In the genomic region with DNA sequence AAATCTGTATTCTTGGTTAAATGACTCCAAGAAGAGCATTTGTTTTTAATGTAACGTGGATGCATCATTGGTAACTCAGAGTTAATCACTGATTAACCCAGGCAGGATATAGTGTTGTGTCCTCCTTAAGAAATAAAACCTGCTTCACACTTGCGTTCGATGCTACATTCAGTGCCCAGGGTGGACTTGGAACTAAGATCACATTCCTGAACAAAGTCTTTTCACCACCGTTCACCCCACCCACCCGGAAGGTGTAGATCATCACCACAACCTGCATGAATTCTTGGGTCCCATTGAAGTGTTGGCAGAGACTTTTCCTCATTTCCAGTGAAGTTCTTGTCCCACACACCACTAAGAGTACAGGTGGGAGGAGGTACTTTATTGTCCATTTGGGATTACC, we compare ENCODE assay signal across 28 mouse cellular contexts. TPM values are rescaled to one million over a fixed set of nuclear protein-coding genes. Genes with fewer than 3 reads are reported as not detected.
DNase-seq lines count a peak whose midpoint lies in the region; ATAC-seq and TF ChIP-seq lines count a peak whose summit lies in the region.
"Had no signal": no experiment of that assay in that cellular context is flagged by ENCODE, and none has a peak within 500 bp of the region (broad histone marks: within the 10 kb centered on the region; RNA-seq: fewer than 3 reads in every experiment).

No protein-coding gene starts in this region.

- H3K9ac ChIP-seq in kidney, embryonic 14.5 days (ENCODE audit: low read depth, low read length) = no peak overlapping the region
- H3K9ac ChIP-seq: embryonic facial prominence, embryonic 12.5 days; forebrain, embryonic 12.5 days; limb, embryonic 15.5 days; liver, embryonic 15.5 days; lung, embryonic 15.5 days; midbrain, embryonic 15.5 days; neural tube, embryonic 13.5 days; stomach, embryonic 15.5 days had no signal

- peak; percentile 70 for DNase-seq in kidney, adult 18-20 months
- peak; percentile 77 to 80 for DNase-seq in kidney, adult 8-10 months
- peak; percentile 41 for DNase-seq in kidney, postnatal 10 days
- no peak for DNase-seq in frontal cortex, postnatal 14 days (ENCODE audit: low spot score in 2 of 2)
- DNase-seq: adrenal gland, adult 8-10 months; cerebellum, adult 11-12 months; cerebellum, postnatal 25 days; gastrocnemius, adult 2 months; layer of hippocampus, adult 9-11 months; lung, postnatal 36 days; retina, postnatal 1 day had no signal

- no peaks in the 10 kb centered on the region for H3K27me3 ChIP-seq in kidney, embryonic 14.5 days (ENCODE audit: control insufficient read depth, insufficient read depth, low read length)
- H3K27me3 ChIP-seq in small intestine, adult 2 months (ENCODE audit: control insufficient read depth, insufficient read depth, low read length) = no peaks in the 10 kb centered on the region
- H3K27me3 ChIP-seq: embryonic facial prominence, embryonic 12.5 days; limb, embryonic 15.5 days; lung, embryonic 15.5 days; midbrain, embryonic 15.5 days; neural tube, embryonic 13.5 days; stomach, embryonic 15.5 days had no signal

- no peak for TF ChIP-seq CTCF in small intestine, adult 2 months (IDR thresholded peaks at IDR 0.05; ENCODE audit: extremely low read depth, insufficient read length, insufficient replicate concordance, low read depth, low read length)

- TF ChIP-seq POLR2A in small intestine, adult 2 months (IDR thresholded peaks at IDR 0.05; ENCODE audit: low read depth, low read length) = no peak

- 0 out of 2 replicates have a peak, but pooled peaks cover 4% of the 10 kb centered on the region for H3K4me1 ChIP-seq in kidney, embryonic 14.5 days (ENCODE audit: control insufficient read depth, insufficient read depth, low read length)
- peaks cover 13% of the 10 kb centered on the region; the same call in 1 of the 2 replicates for H3K4me1 ChIP-seq in small intestine, adult 2 months (ENCODE audit: control insufficient read depth, insufficient read depth, insufficient read length, low read length)
- H3K4me1 ChIP-seq: liver, embryonic 15.5 days had no signal

- 85% methylated on average over 5 of the region's 5 CpGs for WGBS in kidney, embryonic 14.5 days
- WGBS in small intestine, adult 2 months = 35% methylated on average over 5 of the region's 5 CpGs

- no peak overlapping the region for H3K4me3 ChIP-seq in kidney, embryonic 14.5 days (ENCODE audit: low read length)
- H3K4me3 ChIP-seq in small intestine, adult 2 months (ENCODE audit: low read depth, low read length) = no peak overlapping the region
- H3K4me3 ChIP-seq: embryonic facial prominence, embryonic 12.5 days; forebrain, embryonic 12.5 days; gastrocnemius, adult 2 months; hindbrain, embryonic 10.5 days; limb, embryonic 15.5 days; liver, embryonic 15.5 days; lung, embryonic 15.5 days; megakaryocyte, embryonic 14.5 days; midbrain, embryonic 15.5 days; neural tube, embryonic 13.5 days; stomach, embryonic 15.5 days had no signal

- H3K36me3 ChIP-seq in kidney, embryonic 14.5 days (ENCODE audit: control insufficient read depth, insufficient read depth, low read length) = peaks cover 12% of the 10 kb centered on the region
- peaks cover 4% of the 10 kb centered on the region; the same call in 1 of the 2 replicates for H3K36me3 ChIP-seq in small intestine, adult 2 months (ENCODE audit: control insufficient read depth, insufficient read depth, low read length)
- H3K36me3 ChIP-seq: liver, embryonic 15.5 days; midbrain, embryonic 15.5 days had no signal

- ATAC-seq in kidney, embryonic 14.5 days (ENCODE audit: low FRiP score, low TSS enrichment) = no peak
- ATAC-seq in activated CD4-positive, CD25-positive, alpha-beta regulatory T cell, adult 4 months = no peak
- ATAC-seq: hindbrain, postnatal 0 days; midbrain, embryonic 15.5 days had no signal

- H3K9me3 ChIP-seq in kidney, embryonic 14.5 days (ENCODE audit: control insufficient read depth, low read length) = no peaks in the 10 kb centered on the region
- H3K9me3 ChIP-seq: embryonic facial prominence, embryonic 12.5 days; forebrain, embryonic 12.5 days; hindbrain, embryonic 10.5 days; limb, embryonic 15.5 days; liver, embryonic 15.5 days; lung, embryonic 15.5 days; megakaryocyte, embryonic 14.5 days; midbrain, embryonic 15.5 days; neural tube, embryonic 13.5 days; stomach, embryonic 15.5 days had no signal

- H3K27ac ChIP-seq in kidney, embryonic 14.5 days (ENCODE audit: low read depth, low read length) = no peak overlapping the region
- H3K27ac ChIP-seq in small intestine, adult 2 months (ENCODE audit: insufficient read depth, low read depth, low read length) = peak overlapping the region; percentile 98
- H3K27ac ChIP-seq: embryonic facial prominence, embryonic 12.5 days; forebrain, embryonic 12.5 days; gastrocnemius, adult 2 months; hindbrain, embryonic 10.5 days; hindbrain, postnatal 0 days; limb, embryonic 15.5 days; liver, embryonic 15.5 days; lung, embryonic 15.5 days; midbrain, embryonic 15.5 days; neural tube, embryonic 13.5 days; stomach, embryonic 15.5 days had no signal

- H3K4me2 ChIP-seq in kidney, embryonic 14.5 days (replicated peaks; ENCODE audit: low read depth, low read length) = no peak overlapping the region
- H3K4me2 ChIP-seq: embryonic facial prominence, embryonic 12.5 days; forebrain, embryonic 12.5 days; limb, embryonic 15.5 days; liver, embryonic 15.5 days; lung, embryonic 15.5 days; midbrain, embryonic 15.5 days; neural tube, embryonic 13.5 days; stomach, embryonic 15.5 days had no signal

RNA-seq across cellular contexts. Expression of a gene that starts 2.0 kb away (rescaled TPM):
- polyA plus RNA-seq in kidney, embryonic 14.5 days (2014; fragmentation: Nextera tagmentation; extraction: Ambion mirVana) = 16.8 and 18.0 TPM in 2 replicates
- polyA plus RNA-seq in small intestine, adult 2 months (2012; rRNA removed) = 4.8 and 8.6 TPM in 2 replicates
- polyA plus RNA-seq in activated CD4-positive, CD25-positive, alpha-beta regulatory T cell, adult 4 months (2017; shearing (Covaris generic)) = 1 to 10 TPM in 1 of 2 experiments, under 1 TPM in 1; 0.46 to 1.1 TPM

RNA-seq across cellular contexts. Expression of a gene that starts 19.6 kb away (rescaled TPM):
- polyA plus RNA-seq in kidney, embryonic 14.5 days (2014; fragmentation: Nextera tagmentation; extraction: Ambion mirVana) = 32.3 and 34.0 TPM in 2 replicates
- 62.2 and 168 TPM in 2 replicates for polyA plus RNA-seq in small intestine, adult 2 months (2012; rRNA removed)
- 10 to 100 TPM; 62.9 to 71.6 TPM for polyA plus RNA-seq in activated CD4-positive, CD25-positive, alpha-beta regulatory T cell, adult 4 months (2017; shearing (Covaris generic))

RNA-seq across cellular contexts. Expression of a gene that starts 24.1 kb away (rescaled TPM):
- not detected in 2 replicates for polyA plus RNA-seq in kidney, embryonic 14.5 days (2014; fragmentation: Nextera tagmentation; extraction: Ambion mirVana)
- polyA plus RNA-seq in small intestine, adult 2 months (2012; rRNA removed) = not detected in 2 replicates
- polyA plus RNA-seq in activated CD4-positive, CD25-positive, alpha-beta regulatory T cell, adult 4 months (2017; shearing (Covaris generic)) = not detected
- polyA plus RNA-seq: C2C12; embryonic facial prominence, embryonic 12.5 days; forebrain, embryonic 12.5 days; heart, embryonic 16.5 days; hindbrain, embryonic 10.5 days; hindbrain, postnatal 0 days; limb, embryonic 15.5 days; liver, embryonic 15.5 days; lung, embryonic 15.5 days; midbrain, embryonic 15.5 days; neural tube, embryonic 13.5 days; stomach, embryonic 15.5 days; urinary bladder, adult 2 months had no signal

Comparison
In these comparisons a context has a peak if more than half of its experiments do, and no peak if none do; other contexts are left out.
1. DNase-seq: peak in kidney, adult 18-20 months (single experiment), kidney, adult 8-10 months (2 of 2) and kidney, postnatal 10 days (single experiment); none in frontal cortex, postnatal 14 days (0 of 2).